Mouse (Mus musculus) kidney, postnatal 14 days (tissue): ENCODE data around the gene Dop1b.
"Not testable (repeated sequence)": the region's sequence is repeated elsewhere in the genome, so short reads cannot be mapped to it uniquely, and the experiment has no call there.

ENCODE experiments used
- DNase-seq: peaks from one replicate; pipeline ENCODE4 v3.0.0; 2022; ENCODE audit warnings: mixed read lengths

The Dop1b gene

GRCm38 (mm10) chr16:93711411-93712188 lies at the start of gene Dop1b:
Dop1b (plus strand) TSS chr16:93711904.
- peak; percentile 99 for DNase-seq

- no peak for DNase-seq
Observed at GRCm38 (mm10) chr16:93667976-93668375, 43.7 kb upstream of the Dop1b start.

DNA sequence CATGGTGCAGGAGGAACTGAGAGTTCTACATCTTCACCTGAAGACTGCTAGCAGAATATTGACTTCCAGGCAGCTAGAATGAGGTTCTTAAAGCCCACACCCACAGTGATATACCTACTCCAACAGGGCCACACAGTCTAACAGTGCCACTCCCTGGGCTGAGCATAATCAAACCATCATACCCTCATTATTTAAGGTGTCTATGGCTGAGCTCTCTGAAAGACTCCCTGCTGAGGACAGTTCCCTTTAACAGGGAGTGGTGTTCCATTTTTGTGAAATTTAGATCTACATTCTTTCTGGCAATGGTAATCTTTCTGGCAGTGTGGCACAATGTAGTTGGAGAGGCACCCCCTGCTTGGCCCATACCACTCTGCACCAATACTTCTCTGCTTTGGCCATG lies 42.2 kb upstream of the Dop1b start:
- DNase-seq, result no peak

DNA sequence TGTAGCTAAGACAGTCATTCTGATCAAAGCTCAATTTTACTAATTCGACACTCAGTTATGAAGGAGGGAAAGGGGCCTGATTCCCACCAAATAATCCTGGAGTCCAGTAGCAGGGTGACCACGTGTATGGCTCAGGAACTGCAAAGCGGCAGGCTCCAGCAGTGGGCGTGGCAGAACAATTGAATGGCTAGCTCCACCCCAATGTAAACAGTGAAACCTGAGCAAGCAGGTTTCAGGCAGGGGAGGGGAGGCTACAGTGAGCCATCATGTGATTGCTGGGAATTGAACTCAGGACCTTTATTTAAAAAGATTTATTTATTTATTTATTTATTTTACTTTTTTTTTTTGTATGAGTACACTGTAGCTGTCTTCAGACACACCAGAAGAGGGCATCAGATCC lies 41.2 kb upstream of the Dop1b start:
- not testable (repeated sequence) for DNase-seq

DNA sequence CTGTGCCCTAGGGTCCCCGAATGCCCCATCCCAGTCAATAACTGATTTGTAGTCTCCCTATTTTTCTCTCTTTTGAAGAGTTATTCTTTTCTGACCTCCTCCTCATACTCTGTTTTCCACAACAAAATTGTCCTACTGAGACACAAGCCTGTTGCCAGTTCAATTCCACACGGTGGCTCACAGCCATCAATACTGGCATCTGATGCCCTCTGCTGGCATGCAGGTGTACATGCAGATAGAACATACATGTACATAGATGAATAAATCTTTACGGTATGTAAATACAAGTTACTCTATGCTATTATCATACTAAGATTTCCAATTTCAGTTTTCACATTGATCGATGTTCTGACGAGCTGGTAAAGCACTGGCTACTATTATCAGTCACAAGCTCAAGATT lies 40.6 kb upstream of the Dop1b start:
- no peak for DNase-seq

DNA sequence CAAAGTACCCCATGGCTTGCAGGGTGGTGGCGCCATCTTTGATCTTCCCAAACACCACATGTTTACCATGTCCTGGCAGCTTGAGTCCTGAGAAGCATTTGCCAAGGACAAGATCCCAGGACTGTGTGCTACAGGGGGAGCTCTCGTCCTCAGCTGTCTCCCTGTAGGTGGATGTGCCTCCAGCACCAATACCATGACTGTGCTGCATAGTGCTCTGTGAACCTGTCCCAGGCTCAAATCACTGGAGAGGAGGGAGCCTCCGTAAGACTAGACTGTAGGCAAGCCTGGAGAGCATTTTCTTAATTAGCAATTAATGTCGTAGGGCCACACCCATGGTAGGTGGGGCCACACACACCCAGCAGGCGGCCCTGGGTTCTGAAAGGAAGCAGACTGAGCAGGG lies 35.3 kb upstream of the Dop1b start:
- DNase-seq, result no peak

GRCm38 (mm10) chr16:93678206-93678605 lies 33.5 kb upstream of the Dop1b start:
- no peak for DNase-seq

- no peak for DNase-seq
Observed at GRCm38 (mm10) chr16:93679165-93679564, 32.5 kb upstream of the Dop1b start.

GRCm38 (mm10) chr16:93682156-93682688 lies 29.5 kb upstream of the Dop1b start:
- DNase-seq, result no peak

GRCm38 (mm10) chr16:93682689-93683507 lies 28.8 kb upstream of the Dop1b start, which contains the start of gene Cbr3:
Cbr3 (plus strand) TSS chr16:93683215.
- DNase-seq, result peak; percentile 81

DNA sequence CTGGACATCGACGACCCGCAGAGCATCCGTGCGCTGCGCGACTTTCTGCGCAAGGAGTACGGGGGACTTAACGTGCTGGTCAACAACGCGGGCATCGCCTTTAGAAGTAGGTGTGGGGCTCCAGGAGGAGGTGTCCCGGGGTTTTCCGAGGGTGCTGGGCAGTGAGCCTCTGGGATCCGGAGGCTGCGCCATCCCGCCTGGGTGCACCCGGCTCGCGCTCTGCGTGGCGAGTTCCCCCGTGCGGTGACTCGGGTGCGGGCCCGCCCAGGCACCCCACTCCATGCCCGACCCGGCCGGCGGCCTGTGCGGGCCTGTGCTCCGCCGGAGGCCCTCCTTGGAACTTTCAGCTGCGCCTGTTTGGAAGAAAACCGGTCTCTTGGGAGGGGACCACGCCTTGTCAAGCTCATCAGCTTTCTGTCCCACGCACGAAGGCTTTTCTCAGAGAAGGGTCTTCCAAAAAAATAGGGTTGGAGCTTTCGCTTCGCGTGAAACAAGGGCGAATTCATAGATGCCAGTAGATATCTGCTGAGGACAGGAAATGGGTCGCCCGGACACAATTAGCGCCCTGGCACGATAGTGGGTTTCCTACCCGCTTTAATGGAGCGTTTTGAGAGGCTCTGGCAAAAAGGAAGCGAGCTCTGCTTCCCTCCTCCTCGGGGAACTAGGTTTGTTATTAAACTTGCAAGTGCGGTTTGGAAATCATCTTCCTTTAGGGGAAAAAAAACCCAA lies 28.0 kb upstream of the Dop1b start:
- peak; percentile 25 for DNase-seq

DNA sequence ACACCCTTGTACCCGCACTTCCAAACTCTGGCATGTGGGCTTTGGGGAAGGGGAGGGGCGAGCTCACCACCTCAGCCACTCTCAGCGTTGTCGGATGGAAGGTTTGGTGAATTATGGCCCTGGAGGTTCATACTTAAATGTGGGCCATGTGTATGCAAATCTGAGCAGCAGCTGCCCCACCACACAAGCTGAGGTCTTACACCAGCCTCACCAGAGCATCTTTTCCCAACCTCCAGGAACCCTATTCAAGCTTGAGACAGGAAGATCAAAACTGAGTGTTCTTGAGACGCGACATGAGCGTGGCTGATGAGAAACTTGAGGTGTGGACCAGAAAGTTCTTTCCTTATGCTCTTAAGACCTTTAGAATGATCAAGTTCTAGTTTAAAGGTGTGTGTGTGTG lies 27.3 kb upstream of the Dop1b start:
- DNase-seq, result no peak

GRCm38 (mm10) chr16:93685783-93686182 lies 25.9 kb upstream of the Dop1b start:
- DNase-seq, result not testable (repeated sequence)

- DNase-seq, result no peak
Observed at GRCm38 (mm10) chr16:93686421-93686820, 25.3 kb upstream of the Dop1b start.

DNA sequence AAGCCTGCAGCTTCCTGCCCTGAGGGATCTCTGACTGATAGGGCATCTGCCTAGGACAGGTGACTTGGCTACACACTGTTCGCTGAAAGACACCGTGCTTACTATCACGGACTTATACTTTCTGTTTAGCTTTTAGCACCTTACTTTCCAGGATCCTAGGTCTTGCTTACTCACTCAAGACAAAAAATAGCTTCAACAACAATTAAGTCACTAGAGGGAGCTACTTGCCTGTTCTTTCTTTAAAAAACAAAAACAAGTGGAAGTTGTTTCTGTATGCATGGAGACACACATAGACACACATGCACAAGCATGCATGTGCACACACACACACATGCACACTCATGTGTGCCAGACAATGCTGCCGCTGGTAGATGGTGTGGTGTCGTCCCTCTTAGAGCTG lies 24.8 kb upstream of the Dop1b start:
- peak; percentile 14 for DNase-seq

- DNase-seq, result no peak
Observed at GRCm38 (mm10) chr16:93691206-93691841, 20.4 kb upstream of the Dop1b start.

GRCm38 (mm10) chr16:93692744-93693143 lies 19.0 kb upstream of the Dop1b start:
- DNase-seq, result no peak

DNA sequence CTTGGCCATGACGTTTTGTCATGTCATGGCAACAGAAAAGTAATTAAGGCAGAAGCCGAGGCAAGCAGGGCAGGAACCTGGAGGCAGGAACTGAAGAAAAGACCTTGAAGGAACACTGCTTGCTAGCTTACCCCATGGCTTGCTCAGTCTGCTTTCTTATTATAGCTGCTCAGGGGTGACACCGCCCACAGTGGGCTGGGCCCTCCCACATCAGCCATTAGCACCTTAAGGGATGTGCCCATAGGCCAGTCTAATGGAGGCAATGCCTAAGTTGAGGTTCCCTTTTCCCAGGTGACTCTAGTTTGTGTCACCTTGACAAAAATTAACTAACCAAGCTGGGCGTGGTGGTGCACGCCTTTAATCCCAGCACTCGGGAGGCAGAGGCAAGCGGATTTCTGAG lies 4.6 kb upstream of the Dop1b start:
- DNase-seq, result no peak

GRCm38 (mm10) chr16:93709217-93709616 lies 2.5 kb upstream of the Dop1b start:
- DNase-seq, result no peak

DNA sequence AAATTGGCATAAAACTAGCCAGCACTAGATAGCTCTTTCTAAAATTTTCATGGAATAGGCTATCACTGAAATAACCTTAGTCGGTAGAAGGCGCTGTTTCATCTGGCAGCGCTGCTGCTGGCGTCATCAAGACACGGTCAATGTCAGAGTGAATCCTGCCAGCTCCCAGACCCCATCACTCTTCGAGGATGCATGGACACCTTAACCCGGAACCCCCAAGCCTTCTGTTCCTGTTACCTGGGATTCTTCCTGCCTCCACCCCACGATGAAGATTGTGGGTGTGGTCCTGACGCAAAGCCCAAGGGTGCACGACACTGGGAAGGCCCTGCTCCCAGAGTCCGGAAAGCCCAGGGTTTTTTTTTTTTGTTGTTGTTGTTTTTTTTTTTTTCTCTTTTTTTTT lies 780 bp upstream of the Dop1b start:
- DNase-seq, result peak; percentile 80

GRCm38 (mm10) chr16:93712189-93712885 lies 633 bp downstream of the Dop1b start:
- no peak for DNase-seq

DNA sequence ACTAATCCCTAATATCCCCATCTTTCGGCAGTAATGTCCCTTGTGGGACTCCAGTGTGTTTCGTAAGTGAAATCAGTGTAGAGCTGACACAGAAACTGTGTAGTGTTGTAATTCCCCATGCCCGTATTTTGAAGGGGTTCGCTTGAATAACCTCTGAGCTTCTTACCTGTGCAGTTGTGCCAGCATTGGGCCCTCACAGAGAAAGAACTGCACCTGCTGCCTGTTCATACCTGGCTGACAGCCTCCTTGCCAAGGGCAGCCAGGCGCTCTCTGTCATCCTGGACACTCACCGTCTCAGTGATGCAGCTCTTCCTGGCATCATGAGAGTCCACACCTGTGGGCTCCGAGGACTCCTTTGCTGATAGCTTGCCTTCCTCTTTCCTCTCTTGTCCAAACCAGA lies 1.3 kb downstream of the Dop1b start:
- no peak for DNase-seq
